ENCODE assay signal across 8 mouse cellular contexts in genomic region chr2:144369020-144369421, GRCm38 (mm10). TPM values are rescaled to one million over a fixed set of nuclear protein-coding genes. Genes with fewer than 3 reads are reported as not detected.
DNase-seq lines count a peak whose midpoint lies in the region; ATAC-seq and TF ChIP-seq lines count a peak whose summit lies in the region.

No protein-coding gene starts in this region.

- H3K27ac ChIP-seq in heart, embryonic 10.5 days, result peak overlapping the region; percentile 99
- H3K27ac ChIP-seq in forebrain, embryonic 13.5 days, result peak overlapping the region; percentile 94
- peak overlapping the region; percentile 88 for H3K27ac ChIP-seq in limb, embryonic 14.5 days (replicated peaks; ENCODE audit: low read depth, low read length)

- peak overlapping the region; percentile 77 for H3K4me2 ChIP-seq in forebrain, embryonic 13.5 days
- peak overlapping the region; percentile 53 for H3K4me2 ChIP-seq in limb, embryonic 14.5 days (replicated peaks; ENCODE audit: low read depth, low read length, severe bottlenecking)

- DNase-seq in heart, embryonic 10.5 days (ENCODE audit: low spot score), result no peak
- DNase-seq in heart, postnatal 4 days, result no peak
- peak; percentile 78 for DNase-seq in urinary bladder, postnatal 14 days (ENCODE audit: low spot score)
- no peak for DNase-seq in urinary bladder, postnatal 10 days (ENCODE audit: low spot score)
- peak; percentile 59 for DNase-seq in limb, embryonic 14.5 days (ENCODE audit: low spot score)
- DNase-seq in retina, embryonic 14.5 days (ENCODE audit: low spot score), result peak; percentile 74
- DNase-seq in cerebellum, postnatal 25 days, result no peak

- no peaks in the 10 kb centered on the region for H3K9me3 ChIP-seq in heart, embryonic 10.5 days
- no peaks in the 10 kb centered on the region for H3K9me3 ChIP-seq in forebrain, embryonic 13.5 days (replicated peaks)
- no peaks in the 10 kb centered on the region for H3K9me3 ChIP-seq in limb, embryonic 14.5 days (ENCODE audit: control insufficient read depth, low read length)

- H3K27me3 ChIP-seq in heart, embryonic 10.5 days (ENCODE audit: insufficient read depth, poor library complexity, severe bottlenecking), result no peaks in the 10 kb centered on the region
- H3K27me3 ChIP-seq in forebrain, embryonic 13.5 days, result no peaks in the 10 kb centered on the region
- no peaks in the 10 kb centered on the region for H3K27me3 ChIP-seq in limb, embryonic 14.5 days (ENCODE audit: control insufficient read depth, insufficient read depth, low read length)

- peak overlapping the region; percentile 89 for H3K9ac ChIP-seq in forebrain, embryonic 13.5 days
- H3K9ac ChIP-seq in limb, embryonic 14.5 days (ENCODE audit: low read depth, low read length, severe bottlenecking), result peak overlapping the region; percentile 88

- under 1% methylated on average over 43 of the region's 43 CpGs for WGBS in heart, embryonic 10.5 days
- WGBS in forebrain, embryonic 13.5 days, result 2% methylated on average over 12 of the region's 43 CpGs
- under 1% methylated on average over 23 of the region's 43 CpGs for WGBS in limb, embryonic 14.5 days

- H3K4me1 ChIP-seq in heart, embryonic 10.5 days, result peaks cover 12% of the 10 kb centered on the region
- peaks cover 20% of the 10 kb centered on the region for H3K4me1 ChIP-seq in forebrain, embryonic 13.5 days
- 0 out of 2 replicates have a peak, but pooled peaks cover 3% of the 10 kb centered on the region for H3K4me1 ChIP-seq in limb, embryonic 14.5 days (ENCODE audit: control insufficient read depth, insufficient read depth, low read length)

- 0 out of 2 replicates have a peak, but pooled peaks have one; percentile 35 for TF ChIP-seq POLR2A in limb, embryonic 14.5 days (IDR thresholded peaks at IDR 0.05; ENCODE audit: borderline replicate concordance, extremely low read depth, insufficient read depth, insufficient read length)

- peak; percentile 93 for ATAC-seq in forebrain, embryonic 13.5 days
- peak; percentile 88 for ATAC-seq in limb, embryonic 14.5 days (ENCODE audit: low FRiP score, low read depth)

- peak overlapping the region; percentile 92 for H3K4me3 ChIP-seq in heart, embryonic 10.5 days
- H3K4me3 ChIP-seq in forebrain, embryonic 13.5 days, result peak overlapping the region; percentile 85
- H3K4me3 ChIP-seq in limb, embryonic 14.5 days (replicated peaks; ENCODE audit: low read length), result peak overlapping the region; percentile 73

- peaks cover 13% of the 10 kb centered on the region for H3K36me3 ChIP-seq in heart, embryonic 10.5 days
- H3K36me3 ChIP-seq in forebrain, embryonic 13.5 days (ENCODE audit: poor library complexity, severe bottlenecking), result peaks cover 11% of the 10 kb centered on the region
- peaks cover 21% of the 10 kb centered on the region for H3K36me3 ChIP-seq in limb, embryonic 14.5 days (ENCODE audit: control insufficient read depth, insufficient read depth, low read length)

RNA-seq across cellular contexts. Expression of gene Pet117, which starts 0.2 kb away (rescaled TPM):
- not detected in 2 replicates for polyA plus RNA-seq in heart, embryonic 10.5 days (2016; fragmentation: Nextera tagmentation; extraction: Ambion mirVana)
- 10 to 100 TPM in 1 of 2 experiments, 1 to 10 TPM in 1; 9.3 to 11.7 TPM for total RNA-seq in heart, postnatal 4 days (2021)
- polyA plus RNA-seq in forebrain, embryonic 13.5 days (2015; fragmentation: Nextera tagmentation; extraction: Ambion mirVana), result 2.8 and 3.6 TPM in 2 replicates
- not detected in 2 replicates for polyA plus RNA-seq in limb, embryonic 14.5 days (2012; rRNA removed)
- 0.43 TPM in 1 of 2 replicates, not detected in the other for polyA plus RNA-seq in limb, embryonic 14.5 days (2014; fragmentation: Nextera tagmentation; extraction: Ambion mirVana)

RNA-seq across cellular contexts. Expression of gene Kat14, which starts 0.2 kb away (rescaled TPM):
- polyA plus RNA-seq in heart, embryonic 10.5 days (2016; fragmentation: Nextera tagmentation; extraction: Ambion mirVana), result 35.3 and 40.7 TPM in 2 replicates
- 10 to 100 TPM; 28.5 to 29.0 TPM for total RNA-seq in heart, postnatal 4 days (2021)
- 29.8 and 39.3 TPM in 2 replicates for polyA plus RNA-seq in forebrain, embryonic 13.5 days (2015; fragmentation: Nextera tagmentation; extraction: Ambion mirVana)
- 38.8 and 41.5 TPM in 2 replicates for polyA plus RNA-seq in limb, embryonic 14.5 days (2012; rRNA removed)
- polyA plus RNA-seq in limb, embryonic 14.5 days (2014; fragmentation: Nextera tagmentation; extraction: Ambion mirVana), result 40.9 and 41.9 TPM in 2 replicates

RNA-seq across cellular contexts. Expression of gene Ovol2, which starts 37.1 kb away (rescaled TPM):
- polyA plus RNA-seq in heart, embryonic 10.5 days (2016; fragmentation: Nextera tagmentation; extraction: Ambion mirVana), result 0.60 TPM in 1 of 2 replicates, not detected in the other
- not detected for total RNA-seq in heart, postnatal 4 days (2021)
- not detected in 2 replicates for polyA plus RNA-seq in forebrain, embryonic 13.5 days (2015; fragmentation: Nextera tagmentation; extraction: Ambion mirVana)
- 2.7 and 2.9 TPM in 2 replicates for polyA plus RNA-seq in limb, embryonic 14.5 days (2012; rRNA removed)
- 1.4 and 1.8 TPM in 2 replicates for polyA plus RNA-seq in limb, embryonic 14.5 days (2014; fragmentation: Nextera tagmentation; extraction: Ambion mirVana)

Comparison
In these comparisons a context has a peak if more than half of its experiments do, and no peak if none do; other contexts are left out.
1. DNase-seq: peak in urinary bladder, postnatal 14 days (single experiment), limb, embryonic 14.5 days (single experiment) and retina, embryonic 14.5 days (single experiment); none in heart, embryonic 10.5 days (single experiment), heart, postnatal 4 days (single experiment), urinary bladder, postnatal 10 days (single experiment) and cerebellum, postnatal 25 days (0 of 2).
2. Peak in every context shown above with its lines, with median percentiles within 50 percentile points of each other: H3K27ac ChIP-seq and H3K4me3 ChIP-seq.